In the genomic region with DNA sequence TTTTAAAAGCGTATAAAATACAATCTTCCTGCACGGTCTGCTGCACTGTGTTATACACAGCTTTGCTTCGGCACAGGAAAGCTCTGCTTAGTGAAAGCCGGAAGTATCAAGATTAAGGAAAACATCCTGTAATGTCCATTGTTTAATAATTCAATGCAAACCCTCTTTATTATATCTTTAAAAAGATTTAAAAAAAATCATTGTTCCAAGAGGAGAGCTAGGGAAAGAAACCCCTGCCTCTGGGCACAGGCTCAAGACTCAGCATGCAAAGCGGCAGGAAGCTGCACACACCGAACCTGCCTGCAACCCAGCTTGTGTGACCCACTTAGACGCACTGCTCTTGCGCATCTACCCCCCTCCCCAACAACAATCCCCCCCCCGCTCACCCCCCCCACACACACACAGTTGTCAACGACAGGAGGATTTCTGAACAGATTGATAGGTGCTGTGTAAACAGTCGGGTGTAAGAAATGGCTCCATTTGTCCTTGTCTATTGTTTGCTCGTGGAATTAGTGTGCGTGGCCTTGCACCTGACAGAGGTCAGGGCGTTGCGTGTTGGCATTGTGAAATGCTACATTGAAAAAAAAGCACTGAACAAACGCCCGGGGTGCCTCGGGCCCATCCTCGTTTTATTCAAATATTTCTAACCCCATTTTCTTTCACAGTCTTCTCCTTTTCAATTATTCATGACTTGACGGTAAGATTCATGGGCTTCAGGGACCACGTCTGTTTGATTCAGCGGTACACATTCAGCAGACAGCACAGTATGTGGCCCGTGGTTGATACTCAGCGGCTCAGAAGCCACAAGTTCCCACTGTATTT, we compare ENCODE assay signal across 9 mouse cellular contexts.
DNase-seq lines count a peak whose midpoint lies in the region; ATAC-seq lines count a peak whose summit lies in the region.
"Had no signal": no experiment of that assay in that cellular context is flagged by ENCODE, and none has a peak within 500 bp of the region (broad histone marks: within the 10 kb centered on the region; RNA-seq: fewer than 3 reads in every experiment).

No protein-coding gene starts in this region.

- DNase-seq in adrenal gland, postnatal 14 days = peak; percentile 45
- no peak for DNase-seq in adrenal gland, postnatal 4 days (ENCODE audit: low spot score in 2 of 2)
- DNase-seq in brain, adult 2 months (ENCODE audit: low read depth, low spot score) = peak; percentile 36
- peak; percentile 49 for DNase-seq in hindbrain, embryonic 11.5 days (ENCODE audit: low spot score)
- DNase-seq in mesoderm, embryonic 11.5 days (ENCODE audit: low read depth, low spot score) = peak; percentile 58
- DNase-seq in ovary, postnatal 36 days (ENCODE audit: low spot score) = no peak
- DNase-seq in spleen, adult 12 weeks (ENCODE audit: low spot score) = no peak
- no peak for DNase-seq in B cell, adult 2 months

- H3K4me2 ChIP-seq in hindbrain, embryonic 11.5 days (replicated peaks; ENCODE audit: low read depth, low read length) = peak overlapping the region; percentile 34; the same call in 1 of the 2 replicates

- H3K9ac ChIP-seq in hindbrain, embryonic 11.5 days (ENCODE audit: low read depth, low read length) = no peak overlapping the region

- no peaks in the 10 kb centered on the region for H3K9me3 ChIP-seq in hindbrain, embryonic 11.5 days (ENCODE audit: control insufficient read depth, low read length)
- H3K9me3 ChIP-seq: megakaryocyte, embryonic 14.5 days had no signal

- H3K27ac ChIP-seq in hindbrain, embryonic 11.5 days (ENCODE audit: low read depth, low read length) = no peak overlapping the region

- H3K27me3 ChIP-seq in hindbrain, embryonic 11.5 days (ENCODE audit: control insufficient read depth, insufficient read depth, low read length) = no peaks in the 10 kb centered on the region

- no peaks in the 10 kb centered on the region for H3K36me3 ChIP-seq in hindbrain, embryonic 11.5 days (ENCODE audit: control insufficient read depth, insufficient read depth, low read length)

- no peak overlapping the region for H3K4me3 ChIP-seq in hindbrain, embryonic 11.5 days (ENCODE audit: low read depth, low read length)
- H3K4me3 ChIP-seq: megakaryocyte, embryonic 14.5 days had no signal

- WGBS in hindbrain, embryonic 11.5 days = 27% methylated on average over 24 of the region's 24 CpGs

- peaks cover 2% of the 10 kb centered on the region; the same call in 1 of the 2 replicates for H3K4me1 ChIP-seq in hindbrain, embryonic 11.5 days (replicated peaks; ENCODE audit: control insufficient read depth, insufficient read depth, low read length)

- peak; percentile 82 for ATAC-seq in hindbrain, embryonic 11.5 days (ENCODE audit: low FRiP score)

Comparison
In these comparisons a context has a peak if more than half of its experiments do, and no peak if none do; other contexts are left out.
1. DNase-seq: peak in adrenal gland, postnatal 14 days (single experiment), brain, adult 2 months (single experiment), hindbrain, embryonic 11.5 days (single experiment) and mesoderm, embryonic 11.5 days (single experiment); none in adrenal gland, postnatal 4 days (0 of 2), ovary, postnatal 36 days (single experiment), spleen, adult 12 weeks (single experiment) and B cell, adult 2 months (0 of 2).